Comparison of ENCODE assay signal across 14 mouse cellular contexts in genomic region chr10:102712263-102712662, GRCm38 (mm10).
DNase-seq lines count a peak whose midpoint lies in the region; TF ChIP-seq lines count a peak whose summit lies in the region.
"Had no signal": no experiment of that assay in that cellular context is flagged by ENCODE, and none has a peak within 500 bp of the region (broad histone marks: within the 10 kb centered on the region; RNA-seq: fewer than 3 reads in every experiment).

No protein-coding gene starts in this region.

- H3K4me2 ChIP-seq in myocyte (ENCODE audit: low read depth), result no peak overlapping the region
- H3K4me2 ChIP-seq: embryonic facial prominence, embryonic 15.5 days; forebrain, embryonic 15.5 days; liver, embryonic 13.5 days had no signal

- peak overlapping the region; percentile 28; the same call in 1 of the 2 replicates for H3K27ac ChIP-seq in left cerebral cortex, adult 2 months
- H3K27ac ChIP-seq: embryonic facial prominence, embryonic 15.5 days; forebrain, embryonic 15.5 days; hindbrain, postnatal 0 days; liver, embryonic 13.5 days had no signal

- H3K4me3 ChIP-seq in left cerebral cortex, adult 2 months, result no peak overlapping the region
- H3K4me3 ChIP-seq in myocyte, result no peak overlapping the region
- H3K4me3 ChIP-seq: embryonic facial prominence, embryonic 15.5 days; forebrain, embryonic 15.5 days; liver, embryonic 13.5 days had no signal

- TF ChIP-seq POLR2A in myocyte (IDR thresholded peaks at IDR 0.05; ENCODE audit: insufficient read length, low read depth), result no peak

- no peaks in the 10 kb centered on the region for H3K36me3 ChIP-seq in myocyte (ENCODE audit: control insufficient read depth, insufficient read depth)
- H3K36me3 ChIP-seq: embryonic facial prominence, embryonic 15.5 days; forebrain, embryonic 15.5 days; liver, embryonic 13.5 days had no signal

- H3K27me3 ChIP-seq in myocyte (ENCODE audit: control insufficient read depth, insufficient read depth, insufficient read length), result no peaks in the 10 kb centered on the region
- H3K27me3 ChIP-seq: embryonic facial prominence, embryonic 15.5 days; forebrain, embryonic 15.5 days; liver, embryonic 13.5 days had no signal

- H3ac ChIP-seq in myocyte (ENCODE audit: control insufficient read depth, insufficient read length), result no peak overlapping the region

- DNase-seq in heart, adult 18-20 months, result peak; percentile 39 to 80
- DNase-seq in heart, postnatal 14 days, result no peak
- DNase-seq in left cerebral cortex, adult 2 months (ENCODE audit: extremely low spot score in 1 of 2, low spot score in 2 of 2), result no peak
- DNase-seq in left cerebral cortex, postnatal 36 days (ENCODE audit: low spot score in 2 of 2), result no peak
- peak; percentile 57 for DNase-seq in kidney, postnatal 14 days
- no peak for DNase-seq in layer of hippocampus, adult 8-10 months (ENCODE audit: low spot score in 2 of 2)
- DNase-seq: cerebellum, postnatal 14 days; left cerebral cortex, postnatal 4 days; liver, embryonic 13.5 days; thymus, postnatal 4 days had no signal

- intact Hi-C loops in heart, postnatal 14 days (cut with DNase I), result no loop called here
- intact Hi-C loops in left cerebral cortex, adult 2 months (cut with DNase I), result no loop called here
- intact Hi-C loops in left cerebral cortex, postnatal 36 days (cut with DNase I), result no loop called here

- H3K79me2 ChIP-seq in myocyte (ENCODE audit: control insufficient read depth, insufficient read depth), result no peaks in the 10 kb centered on the region

- no peak for TF ChIP-seq CTCF in left cerebral cortex, adult 2 months (IDR thresholded peaks at IDR 0.05)

TF ChIP-seq in myocyte, 11 proteins besides CTCF, POLR2A, EP300 and RAD21:
- 0 out of 2 replicates have a peak, but pooled peaks have one; percentile 14 for TF ChIP-seq CEBPB (IDR thresholded peaks at IDR 0.05; ENCODE audit: insufficient read depth, poor library complexity, severe bottlenecking)
- TF ChIP-seq USF1 (IDR thresholded peaks at IDR 0.05; ENCODE audit: low read depth), result no peak
- TF ChIP-seq TCF12 (IDR thresholded peaks at IDR 0.05; ENCODE audit: insufficient read depth, poor library complexity, severe bottlenecking), result no peak
TF ChIP-seq in myocyte: peak in this region for 1.

Comparison
In these comparisons a context has a peak if more than half of its experiments do, and no peak if none do; other contexts are left out.
1. DNase-seq: peak in heart, adult 18-20 months (2 of 2) and kidney, postnatal 14 days (single experiment); none in heart, postnatal 14 days (0 of 2), left cerebral cortex, adult 2 months (0 of 2), left cerebral cortex, postnatal 36 days (0 of 2) and layer of hippocampus, adult 8-10 months (0 of 2).